In genomic region chrX:161908652-161909403, GRCm38 (mm10) we compare ENCODE assay signal across 9 mouse cellular contexts.
A peak's percentile ranks its signal among the peaks of the same experiment; 100 is the strongest.
DNase-seq lines count a peak whose midpoint lies in the region; ATAC-seq lines count a peak whose summit lies in the region.
"Had no signal": no experiment of that assay in that cellular context is flagged by ENCODE, and none has a peak within 500 bp of the region (broad histone marks: within the 10 kb centered on the region; RNA-seq: fewer than 3 reads in every experiment).

No protein-coding gene starts in this region.

- WGBS in heart, embryonic 11.5 days (ENCODE audit: insufficient replicate concordance), result 23% methylated on average over 45 of the region's 48 CpGs
- 20% methylated on average over 48 of the region's 48 CpGs for WGBS in forebrain, embryonic 16.5 days
- WGBS in midbrain, embryonic 12.5 days, result 22% methylated on average over 48 of the region's 48 CpGs

- intact Hi-C loops in heart, postnatal 36 days (cut with DNase I), result no loop called here

- no peaks in the 10 kb centered on the region for H3K9me3 ChIP-seq in heart, embryonic 11.5 days (replicated peaks; ENCODE audit: control insufficient read depth, low read length)
- no peaks in the 10 kb centered on the region for H3K9me3 ChIP-seq in forebrain, embryonic 16.5 days (ENCODE audit: control insufficient read depth, low read length)
- no peaks in the 10 kb centered on the region for H3K9me3 ChIP-seq in midbrain, embryonic 12.5 days
- H3K9me3 ChIP-seq: G1E had no signal

- peak overlapping the region; percentile 86 for H3K4me2 ChIP-seq in heart, embryonic 11.5 days
- H3K4me2 ChIP-seq in forebrain, embryonic 16.5 days (ENCODE audit: low read length), result peak overlapping the region; percentile 81
- H3K4me2 ChIP-seq in midbrain, embryonic 12.5 days (replicated peaks), result peak overlapping the region; percentile 67

- peaks cover 21% of the 10 kb centered on the region for H3K27me3 ChIP-seq in heart, embryonic 11.5 days (ENCODE audit: control insufficient read depth, insufficient read depth, low read length)
- peaks cover 8% of the 10 kb centered on the region for H3K27me3 ChIP-seq in forebrain, embryonic 16.5 days (replicated peaks; ENCODE audit: control insufficient read depth, insufficient read depth, low read length)
- H3K27me3 ChIP-seq in midbrain, embryonic 12.5 days, result peaks cover 76% of the 10 kb centered on the region

- no peak for DNase-seq in heart, postnatal 36 days
- DNase-seq in ZHBTc4 (ENCODE audit: low read depth, low spot score), result peak; percentile 57
- peak; percentile 21 for DNase-seq in kidney, postnatal 10 days
- DNase-seq in urinary bladder, postnatal 10 days (ENCODE audit: low spot score), result no peak
- DNase-seq in adrenal gland, adult 8-10 months, result no peak

- peak overlapping the region; percentile 47 for H3K4me3 ChIP-seq in heart, embryonic 11.5 days (ENCODE audit: low read depth, low read length)
- peak overlapping the region; percentile 54 for H3K4me3 ChIP-seq in forebrain, embryonic 16.5 days (replicated peaks; ENCODE audit: low read length)
- peak overlapping the region; percentile 48 for H3K4me3 ChIP-seq in midbrain, embryonic 12.5 days

- no peak for ATAC-seq in heart, embryonic 11.5 days (replicated peaks; ENCODE audit: insufficient number of reproducible peaks, low FRiP score, low TSS enrichment)
- peak; percentile 79 for ATAC-seq in forebrain, embryonic 16.5 days
- ATAC-seq in midbrain, embryonic 12.5 days (ENCODE audit: low FRiP score, low read depth), result peak; percentile 76

- 0 out of 2 replicates have a peak, but pooled peaks cover 3% of the 10 kb centered on the region for H3K4me1 ChIP-seq in heart, embryonic 11.5 days (ENCODE audit: control insufficient read depth, insufficient read depth, low read length)
- no peaks in the 10 kb centered on the region for H3K4me1 ChIP-seq in forebrain, embryonic 16.5 days (replicated peaks; ENCODE audit: control insufficient read depth, insufficient read depth, low read length)
- H3K4me1 ChIP-seq in midbrain, embryonic 12.5 days, result no peaks in the 10 kb centered on the region

- H3K36me3 ChIP-seq in heart, embryonic 11.5 days (ENCODE audit: control insufficient read depth, insufficient read depth, low read length), result no peaks in the 10 kb centered on the region
- no peaks in the 10 kb centered on the region for H3K36me3 ChIP-seq in forebrain, embryonic 16.5 days (ENCODE audit: control insufficient read depth, insufficient read depth)
- no peaks in the 10 kb centered on the region for H3K36me3 ChIP-seq in midbrain, embryonic 12.5 days
- H3K36me3 ChIP-seq: G1E had no signal

- peak overlapping the region; percentile 43; the same call in 1 of the 2 replicates for H3K9ac ChIP-seq in heart, embryonic 11.5 days (ENCODE audit: low read depth, low read length)
- H3K9ac ChIP-seq in forebrain, embryonic 16.5 days (replicated peaks; ENCODE audit: low read depth, low read length), result peak overlapping the region; percentile 53
- H3K9ac ChIP-seq in midbrain, embryonic 12.5 days (replicated peaks), result peak overlapping the region; percentile 43; the same call in 1 of the 2 replicates

- no peak overlapping the region for H3K27ac ChIP-seq in heart, embryonic 11.5 days (ENCODE audit: low read depth, low read length)
- H3K27ac ChIP-seq in forebrain, embryonic 16.5 days (ENCODE audit: low read length), result peak overlapping the region; percentile 44
- peak overlapping the region; percentile 35; the same call in 1 of the 2 replicates for H3K27ac ChIP-seq in midbrain, embryonic 12.5 days (replicated peaks)

Comparison
In these comparisons a context has a peak if more than half of its experiments do, and no peak if none do; other contexts are left out.
1. DNase-seq: peak in ZHBTc4 (single experiment) and kidney, postnatal 10 days (single experiment); none in heart, postnatal 36 days (0 of 2), urinary bladder, postnatal 10 days (single experiment) and adrenal gland, adult 8-10 months (single experiment).
2. Peak in every context shown above with its lines, with median percentiles within 50 percentile points of each other: H3K4me2 ChIP-seq, H3K4me3 ChIP-seq and H3K9ac ChIP-seq.